Mouse (Mus musculus): ENCODE data around the gene Rcan1. TPM values are rescaled to one million over a fixed set of nuclear protein-coding genes. Genes with fewer than 3 reads are reported as not detected.

Rcan1 gene
- total RNA-seq, 2 experiments from 2014 or later: 18.3 to 22.5 TPM

GRCm38 (mm10) chr16:92401206-92401605 lies 69.5 kb downstream of the Rcan1 start:
- no peak for DNase-seq

GRCm38 (mm10) chr16:92399490-92400458 lies 70.9 kb downstream of the Rcan1 start:
- peak; percentile 89 to 92 for DNase-seq

- peak; percentile 28 to 62 for DNase-seq
These were observed 72.0 kb downstream of the Rcan1 start for GRCm38 (mm10) chr16:92398574-92399118.

- DNase-seq: no peak
These were observed 72.7 kb downstream of the Rcan1 start for GRCm38 (mm10) chr16:92397745-92398573.

GRCm38 (mm10) chr16:92393732-92394131 lies 76.9 kb downstream of the Rcan1 start:
- no peak for DNase-seq

GRCm38 (mm10) chr16:92387692-92388091 lies 83.0 kb downstream of the Rcan1 start:
- DNase-seq: no peak

- peak; percentile 84 to 88 for DNase-seq
These were observed 85.6 kb downstream of the Rcan1 start for GRCm38 (mm10) chr16:92385062-92385461.

GRCm38 (mm10) chr16:92383412-92383811 lies 87.3 kb downstream of the Rcan1 start:
- DNase-seq: no peak

GRCm38 (mm10) chr16:92382508-92382907 lies 88.2 kb downstream of the Rcan1 start:
- DNase-seq: peak in 1 of 2 experiments; percentile 28

- no peak for DNase-seq
These were observed 89.6 kb downstream of the Rcan1 start for GRCm38 (mm10) chr16:92381092-92381491.

- DNase-seq: no peak
These were observed 93.7 kb downstream of the Rcan1 start for GRCm38 (mm10) chr16:92376976-92377375.

- DNase-seq: no peak
These were observed 99.0 kb downstream of the Rcan1 start for GRCm38 (mm10) chr16:92371623-92372022.

GRCm38 (mm10) chr16:92369260-92369659 lies 101.4 kb downstream of the Rcan1 start:
- peak; percentile 40 to 42 for DNase-seq

GRCm38 (mm10) chr16:92365477-92365876 lies 105.2 kb downstream of the Rcan1 start:
- no peak for DNase-seq

GRCm38 (mm10) chr16:92360711-92361110 lies 110.0 kb downstream of the Rcan1 start:
- no peak for DNase-seq

- no peak for DNase-seq
These were observed 111.4 kb downstream of the Rcan1 start, which contains the start of gene Kcne1 for GRCm38 (mm10) chr16:92359229-92359628. Gene Kcne1, minus strand, starts transcription at chr16:92359468.

GRCm38 (mm10) chr16:92358734-92359133 lies 111.9 kb downstream of the Rcan1 start:
- DNase-seq: no peak

- DNase-seq: no peak
These were observed 113.1 kb downstream of the Rcan1 start for GRCm38 (mm10) chr16:92357566-92357965.

GRCm38 (mm10) chr16:92357023-92357422 lies 113.6 kb downstream of the Rcan1 start:
- DNase-seq: no peak

GRCm38 (mm10) chr16:92355982-92356381 lies 114.7 kb downstream of the Rcan1 start:
- DNase-seq: no peak

GRCm38 (mm10) chr16:92355366-92355765 lies 115.3 kb downstream of the Rcan1 start:
- no peak for DNase-seq

- DNase-seq: no peak
These were observed 116.8 kb downstream of the Rcan1 start for GRCm38 (mm10) chr16:92353897-92354296.

All from adrenal gland, postnatal 36 days (tissue).